Mouse (Mus musculus) G1E (cell line): ENCODE data around the gene Rtl1.

ENCODE experiments used
- CTCF ChIP-seq: IDR thresholded peaks from 2 replicates; pipeline ENCODE4 v1.5.1; 2012; ENCODE audit warnings: low read depth, low read length, inconsistent platforms, mixed read lengths
- GATA1 ChIP-seq: IDR thresholded peaks from 2 replicates; pipeline ENCODE4 v1.6.1; 2012; ENCODE audit warnings: borderline replicate concordance, low read length, inconsistent platforms, mixed read lengths
- TAL1 ChIP-seq: conservative IDR thresholded peaks from 2 replicates; pipeline ENCODE4 v1.6.1; 2012; ENCODE audit warnings: low read depth, low read length, inconsistent platforms, mixed read lengths

- TF ChIP-seq CTCF (no peak), TAL1 (no peak), GATA1 (no peak)
These were observed 8.7 kb upstream of the Rtl1 start for GRCm38 (mm10) chr12:109608576-109609440.
